Mouse (Mus musculus): ENCODE measurements around the gene Olfr322.

DNA sequence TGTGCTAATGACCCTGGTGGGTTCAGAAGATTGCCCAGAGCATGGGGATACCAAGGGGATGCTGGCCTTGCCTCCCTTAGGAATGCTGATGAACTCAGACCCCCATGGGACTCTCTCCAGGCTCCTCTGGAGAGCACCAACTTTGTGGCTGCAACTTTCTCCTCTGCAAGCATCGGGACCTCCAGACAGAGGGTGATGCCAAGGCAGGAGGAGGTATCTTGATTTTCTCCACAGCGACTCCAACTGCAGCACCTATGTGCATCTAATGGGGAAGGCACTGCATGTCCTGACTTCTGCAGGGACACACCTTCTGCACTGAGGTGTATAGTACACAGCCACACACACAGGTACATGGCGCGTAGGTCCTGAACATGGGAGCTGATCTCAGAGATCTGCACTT is at the start of gene Olfr322:
- TF ChIP-seq CTCF (IDR thresholded peaks at IDR 0.05; ENCODE audit: borderline replicate concordance, extremely low read depth, insufficient read depth, insufficient read length) (no peak), POLR2A (IDR thresholded peaks at IDR 0.05; ENCODE audit: borderline replicate concordance, extremely low read depth, insufficient read depth, insufficient read length, poor library complexity, severe bottlenecking) (no peak)
